In genomic region chr1:151297025-151297424, GRCm38 (mm10) we compare ENCODE assay signal across 18 mouse cellular contexts.
"Had no signal": no experiment of that assay in that cellular context is flagged by ENCODE, and none has a peak within 500 bp of the region (broad histone marks: within the 10 kb centered on the region; RNA-seq: fewer than 3 reads in every experiment).

No protein-coding gene starts in this region.

- H3K4me3 ChIP-seq: liver, embryonic 15.5 days; lung, embryonic 15.5 days; megakaryocyte, embryonic 14.5 days; midbrain, embryonic 13.5 days; midbrain, embryonic 15.5 days; neural tube, embryonic 12.5 days; stomach, embryonic 15.5 days had no signal

- H3K4me2 ChIP-seq: liver, embryonic 15.5 days; lung, embryonic 15.5 days; midbrain, embryonic 11.5 days; midbrain, embryonic 13.5 days; midbrain, embryonic 15.5 days; neural tube, embryonic 12.5 days; stomach, embryonic 15.5 days had no signal

- ATAC-seq: lung, postnatal 0 days; midbrain, embryonic 13.5 days; midbrain, embryonic 15.5 days had no signal

- H3K36me3 ChIP-seq: liver, embryonic 15.5 days; lung, embryonic 15.5 days; midbrain, embryonic 13.5 days; midbrain, embryonic 15.5 days; neural tube, embryonic 12.5 days; stomach, embryonic 15.5 days had no signal

- H3K27me3 ChIP-seq: liver, embryonic 15.5 days; lung, embryonic 15.5 days; megakaryocyte, embryonic 14.5 days; midbrain, embryonic 13.5 days; midbrain, embryonic 15.5 days; neural tube, embryonic 12.5 days; stomach, embryonic 15.5 days had no signal

- H3K4me1 ChIP-seq: liver, embryonic 15.5 days; lung, embryonic 15.5 days; neural tube, embryonic 12.5 days; stomach, embryonic 15.5 days had no signal

- H3K9ac ChIP-seq: liver, embryonic 15.5 days; liver, postnatal 0 days; lung, embryonic 15.5 days; midbrain, embryonic 13.5 days; midbrain, embryonic 15.5 days; neural tube, embryonic 12.5 days; stomach, embryonic 15.5 days had no signal

- H3K9me3 ChIP-seq: liver, embryonic 15.5 days; lung, embryonic 15.5 days; megakaryocyte, embryonic 14.5 days; midbrain, embryonic 13.5 days; midbrain, embryonic 15.5 days; neural tube, embryonic 12.5 days; stomach, embryonic 15.5 days had no signal

- H3K27ac ChIP-seq: liver, embryonic 15.5 days; lung, embryonic 15.5 days; macrophage; midbrain, embryonic 13.5 days; midbrain, embryonic 15.5 days; neural tube, embryonic 12.5 days; stomach, embryonic 15.5 days had no signal

- DNase-seq: liver, postnatal 0 days; lung, adult 2 months; lung, postnatal 14 days; lung, postnatal 36 days; right cerebral cortex, postnatal 25 days; right cerebral cortex, postnatal 4 days; thymus, adult 2 months; thymus, postnatal 25 days had no signal
